Mouse (Mus musculus): ENCODE data around the gene Mpzl3.

The Mpzl3 gene

DNA sequence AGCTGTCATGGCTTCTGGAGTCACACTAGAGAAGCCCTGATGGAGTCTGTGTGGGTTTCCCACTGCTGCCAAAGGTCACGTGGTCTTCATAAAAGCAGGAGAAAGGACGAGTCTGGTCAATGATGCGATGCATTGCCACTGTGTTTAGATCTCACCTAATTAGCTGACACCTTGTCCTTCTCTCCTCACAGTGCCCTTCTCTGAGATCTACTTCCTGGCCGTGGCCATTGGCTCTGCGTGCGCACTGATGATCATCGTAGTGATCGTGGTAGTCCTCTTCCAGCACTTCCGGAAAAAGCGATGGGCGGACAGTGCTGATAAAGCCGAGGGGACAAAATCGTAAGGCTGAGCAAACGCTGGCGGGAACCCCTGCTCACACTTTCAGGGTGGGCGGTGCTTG lies 8.0 kb upstream of the Mpzl3 start:
- no peak for DNase-seq

DNA sequence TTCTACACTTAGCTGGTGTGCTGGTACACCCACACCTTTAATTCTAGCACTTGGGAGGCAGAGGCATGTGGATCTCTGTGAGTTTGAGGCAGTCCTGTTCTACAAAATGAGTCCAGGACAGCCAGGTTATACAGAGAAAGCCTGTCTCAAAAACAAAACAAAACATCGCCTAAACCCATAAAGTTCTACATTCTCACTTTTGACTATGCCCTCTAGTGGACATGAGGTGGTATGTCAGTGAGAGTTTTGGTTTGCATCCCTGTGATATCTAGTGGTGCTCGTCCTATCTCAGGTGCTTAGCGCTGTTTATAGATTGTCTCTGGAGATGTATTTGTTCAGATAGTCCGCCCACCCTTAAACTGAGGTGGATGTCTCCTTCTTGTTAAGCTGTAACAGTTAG lies 6.5 kb upstream of the Mpzl3 start:
- no peak for DNase-seq

DNA sequence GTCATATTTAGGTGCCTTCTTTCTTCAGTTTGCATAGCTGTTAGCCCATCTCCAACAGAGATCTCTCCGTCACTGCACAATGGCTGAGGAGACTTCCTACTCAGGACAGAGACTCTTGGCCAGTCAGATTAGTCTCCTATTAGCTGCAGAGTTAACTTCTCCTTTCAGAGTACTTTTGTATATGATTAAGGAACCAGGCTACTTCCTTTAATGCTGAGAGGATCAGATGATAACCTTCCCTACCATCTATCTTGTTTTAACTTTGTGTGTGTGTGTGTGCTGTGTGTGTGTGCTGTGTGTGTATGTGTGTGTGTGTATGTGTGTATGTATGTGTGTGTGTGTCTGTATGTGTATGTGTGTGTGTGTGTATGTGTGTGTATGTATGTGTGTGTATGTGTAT lies 5.3 kb upstream of the Mpzl3 start:
- no peak for DNase-seq

- no peak for DNase-seq
Measured at GRCm38 (mm10) chr9:45050301-45050700, 4.7 kb upstream of the Mpzl3 start.

GRCm38 (mm10) chr9:45058304-45058940 lies 3.4 kb downstream of the Mpzl3 start:
- DNase-seq: no peak

GRCm38 (mm10) chr9:45060151-45060550 lies 5.2 kb downstream of the Mpzl3 start:
- no peak for DNase-seq

- DNase-seq: no peak
Measured at GRCm38 (mm10) chr9:45062677-45063076, 7.7 kb downstream of the Mpzl3 start.

DNA sequence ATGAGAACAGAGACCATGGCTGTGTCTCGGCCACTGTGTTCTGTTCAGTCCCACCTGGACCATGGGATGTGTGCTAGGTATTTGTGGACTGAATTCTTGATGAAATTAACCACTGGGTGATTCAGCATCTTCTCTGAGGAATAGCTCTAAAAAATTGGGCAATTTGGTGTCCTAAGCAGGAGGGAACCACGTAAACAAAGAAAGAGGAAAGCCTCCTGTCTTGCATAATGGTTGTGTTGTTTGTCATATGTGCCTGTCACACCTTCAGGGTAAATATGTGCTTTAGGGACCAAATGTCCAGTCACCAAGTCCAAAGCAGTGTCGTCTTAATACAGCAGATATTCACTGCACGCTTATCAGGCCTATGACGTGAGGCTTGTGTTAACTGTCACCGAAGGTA lies 9.4 kb downstream of the Mpzl3 start:
- DNase-seq: no peak

- DNase-seq: no peak
Measured at GRCm38 (mm10) chr9:45066735-45067134, 11.7 kb downstream of the Mpzl3 start.

GRCm38 (mm10) chr9:45071800-45072199 lies 16.8 kb downstream of the Mpzl3 start:
- no peak for DNase-seq

DNA sequence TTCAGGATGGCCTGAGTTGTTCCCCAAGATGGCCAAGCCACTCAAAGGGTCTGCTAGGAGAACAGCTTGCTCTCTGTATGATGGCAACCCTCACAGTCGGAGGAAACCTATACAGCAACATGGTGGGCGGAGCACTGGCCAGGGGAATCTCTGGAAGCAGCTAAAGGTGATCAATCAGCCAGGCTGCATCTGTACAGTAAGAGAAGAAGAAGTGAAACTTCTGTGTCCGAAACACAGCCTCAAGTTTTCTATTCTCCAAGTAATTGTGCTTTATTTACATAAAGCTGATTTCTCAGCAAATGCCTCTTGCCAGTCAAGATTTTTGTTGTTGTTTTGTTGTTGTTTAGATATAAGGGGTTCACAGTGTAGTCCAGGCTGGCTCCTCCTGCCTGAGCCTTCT lies 22.9 kb downstream of the Mpzl3 start:
- no peak for DNase-seq

GRCm38 (mm10) chr9:45079011-45079410 lies 24.0 kb downstream of the Mpzl3 start, which contains the start of gene Jaml:
Gene Jaml, plus strand, starts transcription at chr9:45079183.
- DNase-seq: peak in 1 of 2 experiments; percentile 49

GRCm38 (mm10) chr9:45083132-45083531 lies 28.1 kb downstream of the Mpzl3 start:
- no peak for DNase-seq

GRCm38 (mm10) chr9:45084556-45084955 lies 29.6 kb downstream of the Mpzl3 start:
- DNase-seq: no peak

GRCm38 (mm10) chr9:45085741-45086690 lies 31.0 kb downstream of the Mpzl3 start:
- no peak for DNase-seq

- no peak for DNase-seq
Measured at GRCm38 (mm10) chr9:45088040-45088439, 33.1 kb downstream of the Mpzl3 start.

DNA sequence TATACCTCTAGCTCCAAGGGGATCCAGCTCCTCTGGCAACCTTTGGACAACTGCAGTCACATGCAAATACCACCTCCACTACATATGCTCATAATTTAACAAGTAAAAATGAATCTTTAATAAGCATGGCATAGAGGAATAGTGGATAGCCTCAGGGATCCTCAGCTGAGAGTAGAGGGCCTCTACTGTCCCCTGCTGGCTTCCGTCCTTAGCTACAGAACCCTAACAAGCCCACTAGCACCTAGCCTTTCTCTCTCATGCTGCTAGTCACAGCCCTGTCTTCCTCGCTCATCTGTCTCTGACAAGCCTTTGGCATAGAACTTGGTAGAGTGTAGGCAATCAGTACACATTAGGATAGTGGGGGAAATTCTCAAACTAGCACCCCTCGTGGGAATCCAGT lies 35.8 kb downstream of the Mpzl3 start:
- DNase-seq: no peak

DNA sequence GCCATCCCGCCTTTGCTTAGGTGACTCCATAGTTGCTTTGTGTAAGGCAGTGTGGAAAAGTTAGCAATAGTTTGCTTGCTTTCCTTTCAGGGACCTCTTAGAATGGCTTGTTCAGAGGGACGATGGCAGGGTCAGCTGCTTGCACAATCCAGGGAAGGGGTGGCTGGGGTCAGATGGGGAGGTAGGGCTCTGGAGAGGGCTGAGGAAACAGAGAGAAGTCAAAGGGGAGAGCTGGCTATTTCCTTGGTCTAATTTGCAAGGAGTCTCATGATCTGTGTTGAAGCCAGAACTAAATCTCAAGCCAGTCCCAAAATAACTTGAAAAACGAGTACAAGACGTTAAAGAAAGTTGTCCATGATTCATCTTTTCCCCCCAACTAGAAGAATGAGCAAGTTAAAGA lies 37.7 kb downstream of the Mpzl3 start:
- no peak for DNase-seq

GRCm38 (mm10) chr9:45095149-45095937 lies 40.4 kb downstream of the Mpzl3 start:
- no peak for DNase-seq

DNA sequence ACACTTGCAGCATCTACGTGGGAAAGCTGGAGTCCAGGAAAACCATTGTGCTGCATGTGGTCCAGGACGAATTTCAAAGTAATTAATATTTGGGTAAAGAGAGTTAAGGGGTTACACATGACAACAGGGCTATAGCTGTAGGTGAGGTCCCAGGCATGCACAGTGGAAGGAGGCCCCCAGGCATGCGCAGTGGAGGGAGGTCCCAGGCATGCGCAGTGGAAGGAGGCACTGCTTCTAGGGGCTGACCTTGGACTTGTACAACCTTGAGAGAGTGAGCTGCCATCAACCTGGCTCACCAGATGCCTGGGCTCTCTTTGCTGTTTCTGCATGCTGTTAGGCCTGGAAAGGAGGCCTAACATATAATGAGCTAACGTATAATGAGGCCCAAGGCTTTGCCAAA lies 42.9 kb downstream of the Mpzl3 start:
- DNase-seq: no peak

GRCm38 (mm10) chr9:45098426-45098825 lies 43.4 kb downstream of the Mpzl3 start:
- DNase-seq: peak; percentile 39 to 52

- DNase-seq: no peak
Measured at GRCm38 (mm10) chr9:45102528-45102927, 47.5 kb downstream of the Mpzl3 start.

All from thymus, adult 18-20 months (tissue).